32 mouse cellular contexts compared by ENCODE assay signal in genomic region chr9:122145677-122146076, GRCm38 (mm10). TPM values are rescaled to one million over a fixed set of nuclear protein-coding genes. Genes with fewer than 3 reads are reported as not detected.
DNase-seq lines count a peak whose midpoint lies in the region; ATAC-seq and TF ChIP-seq lines count a peak whose summit lies in the region.
"Had no signal": no experiment of that assay in that cellular context is flagged by ENCODE, and none has a peak within 500 bp of the region (broad histone marks: within the 10 kb centered on the region; RNA-seq: fewer than 3 reads in every experiment).

No protein-coding gene starts in this region.

- H3K27me3 ChIP-seq in kidney, embryonic 15.5 days = no peaks in the 10 kb centered on the region
- no peaks in the 10 kb centered on the region for H3K27me3 ChIP-seq in small intestine, adult 2 months (ENCODE audit: control insufficient read depth, insufficient read depth, low read length)
- no peaks in the 10 kb centered on the region for H3K27me3 ChIP-seq in embryonic facial prominence, embryonic 10.5 days (replicated peaks; ENCODE audit: low read depth, poor library complexity, severe bottlenecking)
- H3K27me3 ChIP-seq: CH12.LX; embryonic facial prominence, embryonic 13.5 days; forebrain, embryonic 15.5 days; heart, embryonic 12.5 days; hindbrain, embryonic 15.5 days; neural tube, embryonic 15.5 days had no signal

- peaks cover 32% of the 10 kb centered on the region for H3K4me1 ChIP-seq in kidney, embryonic 15.5 days
- H3K4me1 ChIP-seq in brown adipose tissue, adult 24 weeks (ENCODE audit: control insufficient read depth, insufficient read depth, insufficient read length, low read length) = peaks cover 52% of the 10 kb centered on the region
- peaks cover 23% of the 10 kb centered on the region for H3K4me1 ChIP-seq in small intestine, adult 2 months (ENCODE audit: control insufficient read depth, insufficient read depth, insufficient read length, low read length)
- peaks cover 3% of the 10 kb centered on the region; the same call in 1 of the 2 replicates for H3K4me1 ChIP-seq in embryonic facial prominence, embryonic 10.5 days
- H3K4me1 ChIP-seq: forebrain, embryonic 15.5 days had no signal

- H3K4me2 ChIP-seq in kidney, embryonic 15.5 days = no peak overlapping the region
- H3K4me2 ChIP-seq: embryonic facial prominence, embryonic 13.5 days; forebrain, embryonic 15.5 days; heart, embryonic 12.5 days; hindbrain, embryonic 15.5 days; liver, embryonic 11.5 days; neural tube, embryonic 15.5 days had no signal

- TF ChIP-seq CTCF in gastrocnemius, adult 2 months (IDR thresholded peaks at IDR 0.05) = no peak
- TF ChIP-seq CTCF in small intestine, adult 2 months (IDR thresholded peaks at IDR 0.05; ENCODE audit: extremely low read depth, insufficient read length, insufficient replicate concordance, low read depth, low read length) = no peak

- intact Hi-C loops in gastrocnemius, adult 2 months (cut with DNase I) = no loop called here

- ATAC-seq in kidney, embryonic 15.5 days (replicated peaks; ENCODE audit: low FRiP score) = no peak
- ATAC-seq: activated CD4-positive, CD25-positive, alpha-beta regulatory T cell, adult 4 months; forebrain, embryonic 15.5 days; inflammation-experienced regulatory T-cells, adult 6 months; lung, postnatal 0 days had no signal

- peak overlapping the region; percentile 28 for H3K4me3 ChIP-seq in gastrocnemius, adult 2 months
- H3K4me3 ChIP-seq in kidney, embryonic 15.5 days (replicated peaks) = no peak overlapping the region
- no peak overlapping the region for H3K4me3 ChIP-seq in brown adipose tissue, adult 24 weeks (ENCODE audit: insufficient read depth, low read depth, low read length)
- no peak overlapping the region for H3K4me3 ChIP-seq in small intestine, adult 2 months (ENCODE audit: low read depth, low read length)
- H3K4me3 ChIP-seq in embryonic facial prominence, embryonic 10.5 days = no peak overlapping the region
- H3K4me3 ChIP-seq: embryonic facial prominence, embryonic 13.5 days; forebrain, embryonic 10.5 days; forebrain, embryonic 15.5 days; heart, embryonic 12.5 days; hindbrain, embryonic 10.5 days; hindbrain, embryonic 15.5 days; neural tube, embryonic 15.5 days had no signal

- no peak overlapping the region for H3K9ac ChIP-seq in kidney, embryonic 15.5 days
- H3K9ac ChIP-seq: embryonic facial prominence, embryonic 13.5 days; forebrain, embryonic 15.5 days; heart, embryonic 12.5 days; hindbrain, embryonic 15.5 days; neural tube, embryonic 15.5 days had no signal

- DNase-seq in gastrocnemius, adult 2 months = peak; percentile 8
- no peak for DNase-seq in gastrocnemius, postnatal 25 days
- no peak for DNase-seq in kidney, postnatal 36 days
- no peak for DNase-seq in right cerebral cortex, postnatal 14 days
- DNase-seq in embryonic facial prominence, embryonic 10.5 days (ENCODE audit: low spot score) = no peak
- DNase-seq: adrenal gland, adult 8-10 months; cerebellum, adult 8-10 months; cerebellum, postnatal 36 days; embryo, embryonic 11 days; heart, postnatal 10 days; lung, postnatal 4 days; midbrain, embryonic 14.5 days; retina, postnatal 1 day; right cerebral cortex, postnatal 25 days; spleen, adult 18-20 months; thymus, adult 2 months; thymus, postnatal 36 days had no signal

- H3K27ac ChIP-seq in gastrocnemius, adult 2 months = peak overlapping the region; percentile 72
- H3K27ac ChIP-seq in kidney, embryonic 15.5 days = 0 out of 2 replicates have a peak overlapping the region, but pooled peaks have one; percentile 18
- H3K27ac ChIP-seq in brown adipose tissue, adult 24 weeks (replicated peaks; ENCODE audit: low read depth, low read length) = peak overlapping the region; percentile 76
- peak overlapping the region; percentile 95 for H3K27ac ChIP-seq in small intestine, adult 2 months (ENCODE audit: insufficient read depth, low read depth, low read length)
- no peak overlapping the region for H3K27ac ChIP-seq in embryonic facial prominence, embryonic 10.5 days (replicated peaks)
- H3K27ac ChIP-seq: embryonic facial prominence, embryonic 13.5 days; forebrain, embryonic 10.5 days; forebrain, embryonic 15.5 days; hindbrain, embryonic 10.5 days; hindbrain, embryonic 15.5 days had no signal

- 0 out of 2 replicates have a peak, but pooled peaks cover 4% of the 10 kb centered on the region for H3K9me3 ChIP-seq in kidney, embryonic 15.5 days (replicated peaks)
- peaks cover 8% of the 10 kb centered on the region; the same call in 1 of the 2 replicates for H3K9me3 ChIP-seq in embryonic facial prominence, embryonic 10.5 days
- H3K9me3 ChIP-seq: forebrain, embryonic 15.5 days; hindbrain, embryonic 15.5 days; neural tube, embryonic 15.5 days had no signal

- TF ChIP-seq POLR2A in small intestine, adult 2 months (IDR thresholded peaks at IDR 0.05; ENCODE audit: low read depth, low read length) = no peak

- peaks cover 24% of the 10 kb centered on the region for H3K36me3 ChIP-seq in kidney, embryonic 15.5 days
- H3K36me3 ChIP-seq in small intestine, adult 2 months (ENCODE audit: control insufficient read depth, insufficient read depth, low read length) = peaks cover 13% of the 10 kb centered on the region
- H3K36me3 ChIP-seq in embryonic facial prominence, embryonic 10.5 days (replicated peaks) = peaks cover 35% of the 10 kb centered on the region

RNA-seq across cellular contexts. Expression of gene Snrk, which starts 28.6 kb away (rescaled TPM):
- 10 to 100 TPM; 55.2 to 80.0 TPM for total RNA-seq in gastrocnemius, adult 2 months (2021)
- 10 to 100 TPM; 43.2 to 63.0 TPM for total RNA-seq in gastrocnemius, postnatal 25 days (2021)
- polyA plus RNA-seq in kidney, embryonic 15.5 days (2015; fragmentation: Nextera tagmentation; extraction: Ambion mirVana) = 59.8 and 62.7 TPM in 2 replicates
- polyA plus RNA-seq in brown adipose tissue, adult 24 weeks (2012; ENCODE audit: insufficient read depth, insufficient read length, missing spikeins) = 78.1 and 111 TPM in 2 replicates
- polyA plus RNA-seq in small intestine, adult 2 months (2012; rRNA removed) = 15.2 and 52.6 TPM in 2 replicates
- polyA plus RNA-seq in embryonic facial prominence, embryonic 10.5 days (2016; fragmentation: Nextera tagmentation; extraction: Ambion mirVana) = 33.2 and 34.8 TPM in 2 replicates
